Mouse (Mus musculus) cerebellum, adult 9-11 months (tissue): ENCODE measurements around the gene Padi2.

ENCODE experiments used
- DNase-seq: peaks from one replicate; pipeline ENCODE4 v3.0.0; 2022

The Padi2 gene

DNA sequence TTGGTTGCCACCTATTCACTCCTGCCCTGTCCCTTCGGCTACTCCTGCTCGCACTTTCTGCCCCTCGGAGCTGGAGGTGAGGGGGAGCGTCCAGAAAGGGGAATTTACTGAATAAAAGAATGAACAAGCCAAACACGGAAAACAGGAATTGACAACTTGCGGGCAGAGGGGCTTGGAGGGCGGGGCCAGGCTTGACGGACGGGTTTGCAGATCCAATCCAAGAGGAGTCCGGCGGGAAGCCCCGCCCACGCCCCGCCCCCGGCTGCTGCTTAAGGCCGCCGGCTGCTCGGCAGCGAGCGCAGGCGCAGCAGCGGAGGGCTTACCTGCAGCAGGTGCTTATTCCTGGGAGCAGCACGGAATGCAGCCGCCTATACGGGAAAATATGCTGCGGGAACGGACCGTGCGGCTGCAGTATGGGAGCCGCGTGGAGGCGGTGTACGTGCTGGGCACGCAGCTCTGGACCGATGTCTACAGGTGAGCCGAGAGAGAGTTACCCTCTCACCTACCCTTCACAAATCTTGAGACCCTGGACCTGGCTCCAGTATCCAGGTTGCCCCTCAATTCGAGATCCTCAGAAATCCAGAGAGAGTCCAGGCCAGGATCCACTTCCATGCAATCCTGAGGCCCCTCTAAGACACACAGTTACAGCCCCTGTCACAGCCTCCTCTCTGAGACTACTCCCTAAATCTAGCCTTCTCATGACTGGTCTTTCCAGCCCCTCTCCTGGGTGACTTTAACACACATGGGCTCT, at the start of gene Padi2:
TSS of gene Padi2 (plus strand) at position 269 of the 751 bp plus-strand sequence.
- peak; percentile 39 for DNase-seq

DNA sequence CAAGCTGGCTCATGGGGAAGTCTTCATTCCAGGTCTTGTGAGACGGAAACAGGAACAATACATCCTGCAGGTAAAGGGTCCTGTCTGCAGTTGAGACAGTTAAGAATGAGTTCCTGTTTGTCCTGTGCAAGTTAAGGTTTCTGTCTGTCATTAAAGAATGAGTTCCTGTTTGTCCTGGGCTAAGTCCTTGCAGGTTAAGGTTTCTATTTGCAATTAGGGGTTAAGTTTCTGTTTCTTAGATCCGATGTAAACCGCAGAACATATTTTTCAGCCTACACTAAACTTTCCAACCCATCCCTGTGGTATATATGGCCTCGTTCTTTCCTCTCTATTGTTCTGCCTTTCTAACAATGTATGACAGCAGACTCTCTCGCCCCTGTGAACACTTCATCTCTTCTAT, 49.1 kb upstream of the Padi2 start:
- DNase-seq = no peak

DNA sequence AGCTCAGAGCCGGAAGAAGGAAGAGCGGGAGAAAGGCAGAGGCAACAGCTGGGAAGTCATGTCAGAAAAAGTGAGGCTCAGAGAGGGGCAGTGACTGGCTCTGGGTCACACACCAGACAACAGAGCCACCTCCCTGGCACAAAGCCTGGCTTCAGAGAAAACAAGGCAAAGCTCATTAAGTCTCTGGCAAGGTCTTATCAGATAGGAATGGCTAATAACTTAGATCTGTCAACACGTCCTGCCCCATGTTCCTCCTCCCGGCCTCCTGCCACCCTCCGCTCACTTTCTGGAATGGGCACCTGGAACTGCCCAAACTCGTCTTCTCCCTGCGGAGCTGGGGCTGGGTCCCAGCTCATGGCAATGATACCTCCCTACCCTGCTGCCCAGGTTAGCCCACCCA, 48.3 kb upstream of the Padi2 start:
- DNase-seq = no peak

DNA sequence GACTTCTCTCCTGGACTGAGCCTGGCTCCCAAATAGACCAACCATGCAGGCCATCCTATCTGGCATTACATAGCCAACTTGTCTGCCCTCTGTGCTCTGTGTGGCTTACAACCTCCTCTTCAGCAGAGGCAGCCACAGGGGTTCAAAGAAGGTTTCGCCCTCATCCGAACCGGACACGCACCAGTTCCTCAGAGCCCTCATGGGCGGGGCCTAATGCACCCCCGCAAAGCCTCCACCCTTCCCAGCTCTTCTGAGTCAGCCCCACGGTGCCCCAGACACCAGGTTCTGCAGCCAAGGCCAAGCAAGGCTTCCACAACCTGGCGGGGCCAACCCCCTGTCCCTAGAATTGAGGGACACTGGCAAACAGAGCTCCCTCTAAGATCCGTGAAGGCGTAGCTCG, 46.9 kb upstream of the Padi2 start:
- DNase-seq = no peak

DNA sequence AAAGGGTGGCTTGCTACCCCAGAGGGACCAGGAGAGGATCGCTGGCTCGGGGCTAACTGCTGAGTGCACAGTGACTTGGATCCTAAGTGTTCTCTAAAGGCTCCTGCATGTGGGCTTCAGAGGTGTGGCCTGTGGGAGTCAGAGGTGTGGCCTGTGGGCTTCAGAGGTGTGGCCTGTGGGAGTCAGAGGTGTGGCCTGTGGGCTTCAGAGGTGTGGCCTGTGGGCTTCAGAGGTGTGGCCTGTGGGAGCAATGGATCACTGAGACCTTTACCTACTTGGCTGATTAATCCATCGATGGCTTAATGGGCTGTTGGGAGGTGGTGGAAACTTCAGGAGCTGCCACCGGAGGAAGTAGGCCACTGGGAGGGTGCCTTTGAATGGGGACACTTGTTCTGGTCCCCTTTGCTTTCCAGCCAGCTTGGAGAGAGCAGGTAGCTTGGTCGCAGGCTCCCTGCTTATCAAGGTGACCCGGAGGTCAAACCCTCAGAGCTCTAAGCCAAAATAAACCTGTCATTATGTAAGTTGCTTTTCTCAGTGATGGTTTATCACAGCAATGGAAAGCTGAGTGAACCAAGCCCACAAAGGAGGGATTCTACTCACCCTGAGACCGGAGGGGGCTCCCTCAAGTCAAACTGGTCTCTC, 45.9 kb upstream of the Padi2 start:
- DNase-seq = no peak

DNA sequence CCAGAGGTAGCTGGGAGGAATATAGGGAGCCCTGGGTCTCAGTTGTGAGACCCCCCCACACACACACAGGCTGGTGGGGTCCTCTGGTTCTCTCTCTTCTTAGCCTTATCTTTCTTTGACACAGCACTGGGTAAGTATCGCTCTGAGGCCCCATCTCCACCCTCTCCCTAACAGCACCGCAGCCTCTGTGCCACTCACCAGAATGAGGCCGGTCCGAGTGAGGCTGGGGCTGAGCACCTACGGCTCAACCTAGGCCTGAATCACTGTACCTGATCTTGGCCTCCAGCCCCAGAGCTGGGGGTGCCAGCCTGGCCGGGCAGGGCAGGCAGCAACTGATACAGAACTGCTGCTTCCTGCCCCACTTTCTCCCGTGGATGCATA, 45.4 kb upstream of the Padi2 start:
- no peak for DNase-seq

DNA sequence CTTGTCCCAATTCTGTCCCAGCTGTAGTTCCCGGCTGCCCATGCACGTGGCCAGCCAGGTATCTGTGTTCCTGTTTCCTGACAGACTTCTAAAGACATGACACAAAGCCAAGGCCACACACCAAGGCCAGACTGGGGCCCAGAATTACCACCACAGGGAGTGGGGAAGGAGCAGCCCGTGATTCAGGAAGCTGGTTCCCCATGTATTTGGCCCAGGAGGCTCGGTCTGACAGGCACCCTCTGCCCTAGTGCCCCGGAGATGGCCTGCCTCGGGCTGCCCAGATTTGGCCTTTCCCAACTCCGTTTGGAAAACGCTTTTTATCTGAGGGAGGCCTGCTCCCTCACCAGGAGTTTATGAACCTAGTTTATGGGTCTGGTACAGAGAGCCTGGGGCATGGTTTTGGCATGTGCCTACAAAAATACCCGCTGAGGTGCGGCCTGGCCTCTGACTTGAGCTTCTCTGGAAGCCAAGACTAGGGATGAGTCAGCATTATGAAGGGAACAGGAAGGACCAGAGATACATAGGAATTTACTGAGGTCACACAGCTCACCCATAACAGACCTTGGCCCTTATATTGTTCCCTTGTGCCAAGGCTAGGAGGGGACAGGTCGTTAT, 44.0 kb upstream of the Padi2 start:
- DNase-seq = no peak

DNA sequence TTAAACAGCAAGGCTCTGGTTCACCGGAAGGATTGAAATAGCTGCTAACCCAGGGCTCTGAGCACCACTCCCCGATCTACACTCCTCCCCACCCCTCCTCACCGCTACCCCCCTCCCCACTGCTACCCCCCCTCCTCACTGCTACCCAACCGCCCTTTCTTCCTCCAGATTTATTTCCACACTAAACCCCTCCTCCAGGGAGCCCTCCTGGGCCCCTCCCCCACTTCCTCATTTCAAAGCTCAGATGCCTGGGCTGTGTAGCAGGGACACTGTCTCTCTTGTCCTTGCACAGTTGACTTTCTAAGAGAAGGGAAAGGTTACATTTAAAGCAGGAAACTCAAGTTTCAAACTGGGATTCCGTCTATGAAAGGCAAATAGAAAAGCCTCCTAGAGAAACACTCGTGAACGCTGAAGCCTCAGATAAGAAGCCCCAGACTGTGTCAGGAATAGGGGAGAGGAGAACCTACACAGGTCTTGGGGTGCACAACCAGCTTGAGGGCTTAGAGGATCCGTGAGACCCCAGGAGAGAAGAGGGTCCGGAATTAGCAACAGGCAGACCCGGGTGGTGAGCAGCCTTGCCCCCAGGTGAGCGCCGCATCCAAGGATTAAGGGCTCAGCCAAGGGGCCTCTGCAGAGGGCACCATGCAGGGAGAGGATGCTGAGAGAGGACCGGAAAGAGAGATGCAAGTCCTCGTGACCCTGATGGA, 37.5 kb upstream of the Padi2 start:
- DNase-seq = no peak

DNA sequence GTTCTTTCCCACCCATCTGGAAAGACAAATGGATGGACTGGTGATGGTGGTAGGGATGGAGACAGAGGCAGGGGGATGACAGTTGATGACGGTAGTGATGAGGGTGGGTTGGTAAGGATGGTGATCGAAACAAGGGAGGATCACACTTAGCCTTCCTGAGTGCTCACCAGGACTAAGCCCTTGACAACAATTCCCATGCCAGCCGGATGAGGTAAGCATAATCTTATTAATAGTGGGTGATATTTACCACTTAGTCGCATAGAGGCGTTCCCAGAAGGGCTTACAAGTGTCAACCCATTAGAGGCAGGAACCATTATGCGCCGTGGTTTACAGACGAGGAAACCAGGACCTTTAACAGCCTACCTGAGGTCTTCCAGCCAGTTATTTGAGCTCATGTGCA, 36.2 kb upstream of the Padi2 start:
- no peak for DNase-seq

DNA sequence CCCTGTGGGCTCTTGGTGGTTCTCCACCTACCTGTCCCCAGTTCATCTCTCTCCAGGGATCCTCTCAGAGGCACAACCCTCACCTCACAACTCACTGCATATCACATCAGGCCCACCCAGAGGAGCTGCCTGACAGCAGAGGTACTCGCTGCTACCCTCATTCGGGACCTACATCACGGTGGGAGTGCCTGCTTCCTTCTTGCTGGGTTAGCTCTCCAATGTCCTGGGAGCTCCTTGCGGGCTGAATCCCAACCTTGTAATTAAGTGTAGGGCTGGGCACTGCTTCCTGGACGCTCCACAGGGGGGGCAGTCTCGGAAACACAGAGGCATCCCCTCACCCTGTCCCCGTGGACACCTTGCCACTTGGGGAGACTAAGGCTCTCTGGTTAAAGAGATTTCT, 35.3 kb upstream of the Padi2 start:
- no peak for DNase-seq

DNA sequence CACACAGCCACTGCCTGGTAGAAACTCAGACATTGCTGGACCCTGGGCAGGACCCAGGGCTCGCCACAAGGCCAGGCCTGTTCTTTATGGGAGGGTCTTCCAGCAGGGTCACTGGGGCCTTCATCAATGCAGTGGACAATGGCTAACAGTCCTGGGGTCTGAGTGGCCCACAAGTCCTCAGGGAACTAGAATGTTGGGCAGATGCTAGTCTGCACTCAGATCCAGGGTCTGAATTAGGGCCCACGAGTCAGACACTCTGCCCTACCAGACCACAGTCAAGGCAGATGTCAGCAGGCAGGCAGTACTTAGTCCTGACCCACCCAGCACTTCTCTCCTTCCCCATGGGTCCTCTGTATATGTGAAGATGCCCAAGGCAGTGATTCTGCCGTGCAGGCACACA, 34.8 kb upstream of the Padi2 start:
- DNase-seq = no peak

DNA sequence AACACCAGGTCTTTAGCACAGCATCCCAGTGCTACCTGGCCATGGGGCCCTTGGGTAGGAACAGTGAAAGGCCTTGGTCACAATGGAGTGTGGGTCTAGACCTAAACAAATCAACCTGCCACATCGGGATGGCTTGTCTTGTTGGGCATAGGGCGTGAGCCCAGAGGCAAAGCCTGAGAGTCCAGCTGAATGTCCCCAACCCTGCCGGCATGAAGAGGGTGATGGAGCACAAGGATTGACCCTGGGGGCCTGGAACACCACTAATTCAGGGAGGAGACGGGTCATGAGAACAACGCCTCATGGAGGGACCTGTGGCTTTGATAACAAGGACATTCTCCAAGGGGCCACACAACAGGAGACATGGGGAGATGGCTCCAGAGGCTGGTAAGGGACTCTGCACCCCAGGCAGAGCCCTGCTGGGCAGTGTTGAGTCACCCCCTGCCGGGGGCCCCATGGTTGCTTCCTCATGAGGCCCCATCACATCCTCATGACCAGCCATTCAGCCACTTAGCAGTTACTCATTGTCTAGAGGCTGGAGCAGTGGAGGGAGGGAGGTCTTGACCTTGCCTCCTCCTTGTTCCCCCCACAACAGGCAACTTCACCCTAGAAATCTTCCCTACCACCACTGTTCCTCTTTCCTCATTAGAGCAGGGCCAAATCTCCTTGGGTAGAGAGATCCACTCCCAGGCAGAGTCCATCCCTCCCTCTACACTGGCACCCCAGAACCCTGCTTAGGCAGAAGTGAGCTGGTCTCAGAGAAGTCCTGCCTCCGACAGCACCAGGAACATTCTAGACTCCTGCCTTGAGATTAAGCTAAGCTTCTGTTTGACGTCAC, 34.1 kb upstream of the Padi2 start:
- no peak for DNase-seq

DNA sequence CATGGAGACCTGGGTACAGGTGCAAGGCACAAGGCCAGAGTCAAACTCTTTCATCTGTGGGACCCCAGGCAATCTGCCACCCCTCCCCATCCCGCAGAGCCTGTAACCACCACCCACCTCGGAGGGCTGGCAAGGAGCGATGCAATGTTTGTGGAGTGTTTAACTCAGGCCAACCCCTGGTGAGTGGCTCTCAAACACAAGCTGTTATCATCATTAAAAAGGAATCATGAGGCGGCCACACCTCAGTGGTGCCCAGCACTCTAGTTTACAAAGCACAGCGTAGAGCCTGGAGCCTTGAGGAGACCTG, 33.5 kb upstream of the Padi2 start:
- DNase-seq = no peak

DNA sequence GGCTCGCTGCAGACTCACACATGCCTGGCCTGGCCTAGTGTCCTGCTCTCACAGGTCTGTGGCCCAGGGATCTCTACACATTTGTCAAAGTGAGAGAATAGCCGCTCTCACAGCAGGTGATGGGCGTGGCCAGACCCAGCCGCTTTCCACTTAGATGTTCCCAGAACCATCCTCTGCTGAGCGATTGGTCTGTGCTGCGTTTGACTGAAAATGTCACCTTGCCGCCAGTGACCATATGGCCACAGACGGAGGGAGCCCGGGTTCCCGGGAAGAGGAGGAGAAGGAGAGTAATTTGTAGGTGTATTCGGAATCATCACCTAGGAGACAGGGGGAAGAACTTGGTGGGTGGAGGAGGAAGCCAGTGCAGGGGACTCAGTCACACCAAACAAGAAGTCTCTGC, 33.1 kb upstream of the Padi2 start:
- DNase-seq = no peak

DNA sequence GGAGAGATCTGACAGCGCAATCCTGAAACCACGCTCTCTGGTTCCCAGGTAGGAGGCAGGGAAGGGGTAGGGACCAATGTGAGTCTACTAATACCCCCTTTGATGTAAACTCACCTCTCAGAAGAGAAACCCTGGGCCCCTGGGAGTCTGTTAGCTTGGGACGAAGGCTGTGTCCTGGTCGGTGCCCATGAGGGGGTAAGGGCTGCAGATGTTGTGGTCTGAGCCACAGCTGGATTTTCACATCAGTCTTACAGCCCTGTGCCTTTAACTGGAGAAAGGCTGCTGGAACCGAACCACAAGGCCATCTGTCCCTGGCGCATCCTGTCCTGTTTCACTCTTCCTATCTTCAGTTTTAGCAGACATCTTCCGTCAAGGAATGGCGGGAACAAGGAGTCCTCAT, 30.0 kb upstream of the Padi2 start:
- DNase-seq = no peak

DNA sequence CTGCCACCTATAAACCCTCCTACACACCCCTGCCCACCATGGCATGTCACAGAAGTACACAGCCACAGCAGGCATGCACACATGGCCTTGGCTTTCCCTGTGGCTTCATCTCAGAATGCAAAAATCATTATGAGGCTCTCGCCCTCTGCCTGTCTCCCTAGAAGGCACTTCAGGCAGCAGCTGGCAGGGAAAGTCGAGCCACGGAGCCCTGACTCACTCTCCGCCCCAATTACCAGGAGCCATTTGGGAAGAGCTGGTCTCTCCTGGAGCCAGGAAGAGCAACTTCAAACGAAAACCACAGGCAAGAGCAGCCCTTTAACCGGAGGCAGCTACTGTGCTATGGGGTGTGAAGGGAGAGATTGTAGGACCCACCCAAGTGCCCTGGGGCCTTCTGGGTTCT, 29.5 kb upstream of the Padi2 start:
- DNase-seq = no peak

DNA sequence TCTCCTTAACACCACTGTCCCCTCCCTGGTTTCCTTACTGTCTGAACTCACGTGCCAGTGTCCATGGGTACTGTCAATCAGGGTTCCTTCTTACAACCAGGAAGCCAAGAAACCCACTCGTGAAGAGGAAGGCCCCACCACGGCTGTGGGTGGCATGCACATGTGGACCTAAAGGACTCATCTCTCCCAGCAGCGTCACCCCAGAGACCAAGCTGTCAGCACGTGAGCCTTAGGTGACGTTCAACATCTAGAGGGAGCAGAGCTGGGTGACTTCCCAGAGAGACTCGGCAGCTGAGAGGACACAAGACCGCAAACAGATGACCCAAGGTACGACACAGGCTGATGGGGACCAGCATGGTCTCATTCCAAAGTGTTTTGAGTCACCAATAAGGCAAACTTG, 28.7 kb upstream of the Padi2 start:
- no peak for DNase-seq

DNA sequence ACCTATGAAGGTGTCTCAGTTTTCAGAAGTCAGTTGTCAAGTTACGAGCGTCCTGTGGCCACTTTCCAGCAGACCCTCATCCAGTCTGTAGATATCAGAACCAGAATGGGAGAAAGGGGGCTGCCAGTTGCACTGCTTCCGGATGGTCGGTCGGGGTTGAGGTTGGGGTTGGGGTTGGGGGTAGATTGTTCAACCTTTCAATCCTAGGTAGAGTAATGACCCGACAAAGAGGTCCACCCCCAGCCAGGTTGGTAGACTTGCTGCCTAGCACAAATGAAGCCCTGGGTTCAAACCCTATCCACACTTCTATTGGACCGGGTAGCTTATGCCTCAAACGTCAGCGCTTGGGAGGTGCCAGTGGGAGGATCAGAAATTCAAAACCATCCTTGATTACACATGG, 27.5 kb upstream of the Padi2 start:
- DNase-seq = no peak

DNA sequence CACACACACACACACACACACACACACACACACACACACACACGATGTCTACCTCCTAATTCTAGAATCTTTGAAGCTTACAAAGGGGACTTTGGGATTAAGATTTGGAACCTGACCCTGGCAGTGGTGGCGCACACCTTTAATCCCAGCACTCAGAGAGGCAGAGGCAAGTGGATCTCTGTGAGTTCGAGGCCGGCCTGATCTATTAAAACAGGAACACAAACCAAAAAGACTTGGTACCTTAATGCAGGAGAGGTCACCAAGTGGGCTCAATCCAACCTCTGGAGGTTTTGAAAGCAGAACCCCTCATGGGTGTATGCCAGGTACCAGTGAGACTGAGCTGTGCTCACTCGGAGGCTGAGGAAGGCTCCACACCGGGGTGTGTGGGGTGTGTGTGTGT, 27.0 kb upstream of the Padi2 start:
- DNase-seq = no peak

DNA sequence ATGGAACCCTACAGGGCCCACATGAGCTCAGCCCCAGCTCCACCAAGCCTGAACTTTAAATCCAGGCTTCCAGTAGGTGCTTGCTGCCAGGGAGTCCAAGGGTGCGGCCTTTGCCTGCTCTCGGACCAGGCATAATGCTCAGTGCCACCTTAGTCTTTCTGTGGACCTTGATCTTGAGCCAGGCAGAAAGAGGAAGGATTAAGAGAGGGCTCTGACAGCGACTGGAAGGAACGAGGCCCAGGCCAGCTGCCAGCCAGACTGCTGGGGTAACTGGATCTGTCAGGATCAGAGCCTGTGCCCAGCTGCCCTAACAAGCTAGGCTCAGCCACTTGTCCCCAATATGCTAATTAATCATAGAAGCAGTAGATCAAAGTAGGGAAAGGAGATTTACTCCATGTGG, 26.4 kb upstream of the Padi2 start:
- DNase-seq = no peak

DNA sequence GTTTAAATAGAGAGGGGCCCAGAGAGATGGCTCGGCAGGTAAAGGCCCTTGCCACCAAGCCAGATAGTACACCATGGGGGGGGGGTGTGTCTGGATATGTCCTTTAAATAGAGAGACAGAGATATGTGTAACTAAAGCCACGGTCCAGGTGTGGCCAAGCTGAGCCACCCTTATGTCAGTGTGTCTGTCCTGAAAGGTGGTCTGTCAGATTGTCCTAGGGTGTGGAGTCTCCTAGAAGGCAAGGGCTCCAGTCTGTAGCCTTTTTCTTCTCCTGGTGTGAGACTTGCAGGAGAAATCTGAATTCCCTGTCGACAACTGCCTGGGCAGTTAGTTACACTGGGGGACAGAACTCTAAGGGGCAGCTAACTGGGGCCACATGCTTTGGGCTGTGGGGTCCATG, 25.9 kb upstream of the Padi2 start:
- DNase-seq = no peak

DNA sequence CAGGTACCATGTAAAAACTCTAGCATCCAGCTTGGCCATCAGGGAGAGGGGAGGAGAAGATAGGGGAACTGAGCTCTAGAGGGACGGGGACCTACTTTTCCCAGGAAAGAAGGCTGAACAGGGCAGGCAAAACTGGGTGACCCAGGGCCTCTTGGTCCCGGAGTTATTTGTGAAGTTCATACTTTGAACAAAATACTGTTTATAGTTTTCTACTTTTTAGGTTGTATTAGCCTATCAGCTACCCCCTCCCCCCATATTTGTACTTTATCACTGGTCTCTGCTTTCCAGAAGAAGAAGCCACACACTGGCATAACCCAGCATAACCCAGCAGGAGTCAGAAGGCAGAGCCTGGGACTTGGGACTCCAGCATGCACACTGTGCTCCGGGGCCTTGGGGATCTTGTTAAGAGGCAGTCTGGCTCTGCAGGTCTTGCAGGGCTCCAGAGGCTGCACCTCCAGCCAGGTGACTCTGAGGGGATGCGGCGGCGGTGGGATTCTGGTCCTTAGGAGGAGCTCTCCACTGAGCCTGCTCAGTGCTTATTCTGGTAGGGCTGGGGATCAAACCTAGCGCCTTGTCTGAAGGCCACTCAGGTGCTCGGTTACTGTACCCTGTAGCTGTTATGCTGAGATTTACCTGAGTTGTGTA, 25.0 kb upstream of the Padi2 start:
- no peak for DNase-seq

DNA sequence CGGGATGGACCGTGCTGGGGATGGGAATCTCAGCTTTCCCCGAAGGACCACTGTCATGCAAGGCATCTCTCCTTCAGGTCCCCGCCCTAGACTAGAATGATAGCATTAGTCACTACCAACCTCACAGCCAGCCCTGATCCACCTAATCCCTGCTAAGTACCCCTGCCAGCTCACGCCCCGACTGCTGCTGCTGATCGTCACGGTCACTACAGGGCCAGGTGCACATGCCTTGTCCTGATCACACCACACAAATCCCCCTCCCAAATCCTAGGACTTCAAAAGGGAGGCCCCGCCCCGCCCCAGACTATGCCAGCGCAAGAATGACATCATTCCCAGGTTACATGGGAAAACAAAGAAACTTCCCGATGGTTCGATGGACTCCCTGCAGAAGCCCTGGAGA, 24.4 kb upstream of the Padi2 start:
- DNase-seq = no peak
